Mouse (Mus musculus) c-Kit-positive CD71-negative TER-119-negative erythroid progenitor cells, embryonic 14.5 days (primary cell): ENCODE measurements around the gene Espn.

Source experiments
- DNase-seq: peaks from one replicate; pipeline ENCODE4 v3.0.0-alpha.2; 2013; ENCODE audit warnings: low read depth

Espn gene

GRCm38 (mm10) chr4:152096927-152097326 is 55.2 kb downstream of the Espn start:
- no peak for DNase-seq

- peak; percentile 83 for DNase-seq
Measured at GRCm38 (mm10) chr4:152095937-152096910, 55.9 kb downstream of the Espn start.

GRCm38 (mm10) chr4:152094233-152094632 is 57.9 kb downstream of the Espn start:
- no peak for DNase-seq

- DNase-seq, result no peak
Measured at GRCm38 (mm10) chr4:152092751-152093293, 59.3 kb downstream of the Espn start.

GRCm38 (mm10) chr4:152090191-152090590 is 62.0 kb downstream of the Espn start:
- no peak for DNase-seq

- DNase-seq, result no peak
Measured at GRCm38 (mm10) chr4:152088556-152089120, 63.5 kb downstream of the Espn start.

- DNase-seq, result no peak
Measured at GRCm38 (mm10) chr4:152088133-152088532, 64.0 kb downstream of the Espn start.

- no peak for DNase-seq
Measured at GRCm38 (mm10) chr4:152087211-152088081, 64.7 kb downstream of the Espn start.

GRCm38 (mm10) chr4:152086505-152087210 is 65.5 kb downstream of the Espn start:
- DNase-seq, result no peak

GRCm38 (mm10) chr4:152084616-152085015 is 67.6 kb downstream of the Espn start:
- no peak for DNase-seq

GRCm38 (mm10) chr4:152083611-152084220 is 68.5 kb downstream of the Espn start:
- DNase-seq, result no peak

GRCm38 (mm10) chr4:152079931-152080330 is 72.2 kb downstream of the Espn start:
- DNase-seq, result no peak

- DNase-seq, result no peak
Measured at GRCm38 (mm10) chr4:152079261-152079660, 72.9 kb downstream of the Espn start.

- DNase-seq, result no peak
Measured at GRCm38 (mm10) chr4:152078105-152078530, 74.1 kb downstream of the Espn start.

- DNase-seq, result no peak
Measured at GRCm38 (mm10) chr4:152077191-152077590, 75.0 kb downstream of the Espn start.

GRCm38 (mm10) chr4:152074548-152074947 is 77.6 kb downstream of the Espn start:
- no peak for DNase-seq

GRCm38 (mm10) chr4:152073715-152074114 is 78.5 kb downstream of the Espn start:
- DNase-seq, result no peak

- DNase-seq, result no peak
Measured at GRCm38 (mm10) chr4:152072655-152073054, 79.5 kb downstream of the Espn start.

GRCm38 (mm10) chr4:152072121-152072601 is 80.0 kb downstream of the Espn start, which contains the start of gene Plekhg5:
Gene Plekhg5, plus strand, starts transcription at chr4:152072498.
- no peak for DNase-seq
